Mouse (Mus musculus) embryonic stem cell, embryonic (primary cell): ENCODE data around the gene Palld.

Experiments
- CTCF ChIA-PET, 4 experiments: fragments of 300-600 bp in 2 of 4; fragments of 350-600 bp in 2 of 4; sonication (Branson Sonifier 250); formaldehyde crosslinking; loops; one replicate each; lab custom pipeline; 2022; ENCODE audit warnings: inconsistent platforms in 2 of 4; lab: Charles Lee
- POLR2A ChIA-PET, 4 experiments: fragments of 300-600 bp in 2 of 4; fragments of 350-600 bp in 2 of 4; sonication (Branson Sonifier 250); formaldehyde crosslinking; loops; one replicate each; lab custom pipeline; 2022; ENCODE audit warnings: antibody characterized with exemption in 4 of 4, inconsistent platforms in 1 of 4; lab: Charles Lee

The Palld gene

DNA sequence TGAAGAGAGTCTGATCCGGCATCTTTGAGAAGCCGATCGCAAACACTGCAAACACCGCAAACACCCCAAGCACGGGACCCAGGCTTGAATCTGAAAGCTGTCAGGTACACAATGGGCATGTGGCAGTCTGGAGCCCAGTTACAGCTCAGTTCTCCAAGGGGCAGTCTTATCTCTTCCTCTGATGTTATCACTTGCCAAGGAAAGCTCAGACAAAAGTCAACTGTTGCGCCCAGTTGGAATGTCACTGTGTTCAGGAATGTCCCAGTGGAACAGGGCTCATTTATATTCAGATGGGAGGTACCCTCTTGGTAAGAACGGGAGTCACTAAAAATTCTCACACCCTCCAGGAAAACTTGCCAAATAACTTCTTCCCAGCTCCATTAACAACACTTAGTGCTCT, 328.0 kb downstream of the Palld start:
- ChIA-PET POLR2A (interaction anchor here in 3 of 4 experiments (0.6 to 3.5 kb wide), 11 partner anchors 9 to 304 kb away, joined by 3 to 27 read pairs (median 4); no protein-coding TSS in a partner anchor), CTCF (interaction anchor here in 2 of 4 experiments (0.6 to 2.0 kb wide), 3 partner anchors 24 to 126 kb away, joined by 3 to 7 read pairs (median 5); no protein-coding TSS in a partner anchor)

GRCm38 (mm10) chr8:61573179-61573937, 329.1 kb downstream of the Palld start:
- ChIA-PET POLR2A (interaction anchor here in 3 of 4 experiments (0.6 to 3.5 kb wide), 8 partner anchors 11 to 159 kb away, joined by 3 to 27 read pairs (median 4); no protein-coding TSS in a partner anchor), CTCF (interaction anchor here in 1 of 4 experiments (1.5 to 2.0 kb wide), 2 partner anchors 23 to 51 kb away, joined by 5 to 7 read pairs; no protein-coding TSS in a partner anchor)

DNA sequence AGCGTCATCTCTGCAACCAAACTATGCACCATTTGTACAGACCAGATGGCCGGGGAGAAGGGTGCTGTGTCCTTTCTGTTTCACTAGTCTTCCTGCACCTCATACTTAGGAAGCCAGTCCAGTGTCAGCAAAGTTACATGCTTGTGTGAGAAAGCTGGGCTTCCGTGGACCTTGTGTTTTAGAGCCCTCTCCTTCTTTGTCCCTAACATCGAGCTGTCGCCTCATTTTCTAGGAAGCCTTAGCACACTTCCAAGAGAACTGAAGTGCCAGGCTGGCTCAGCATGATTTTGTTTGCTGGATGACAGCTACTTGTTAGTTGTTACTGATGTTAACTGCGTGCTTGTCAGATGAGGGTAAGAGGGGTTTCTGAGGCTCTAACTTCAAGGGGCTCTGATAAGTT, 329.8 kb downstream of the Palld start:
- CTCF ChIA-PET = no interaction called here
- POLR2A ChIA-PET = interaction anchor here in 2 of 4 experiments (0.6 to 1.1 kb wide), 3 partner anchors 12 to 159 kb away, joined by 3 to 5 read pairs (median 3); no protein-coding TSS in a partner anchor

- ChIA-PET POLR2A (interaction anchor here in 2 of 4 experiments (0.6 to 1.2 kb wide), 4 partner anchors 11 to 214 kb away, joined by 3 read pairs; no protein-coding TSS in a partner anchor), CTCF (interaction anchor here in 1 of 4 experiments (1.5 kb wide), 1 partner anchor 20 kb away, joined by 5 read pairs; no protein-coding TSS in a partner anchor)
These were observed 331.9 kb downstream of the Palld start for GRCm38 (mm10) chr8:61570637-61571036.

DNA sequence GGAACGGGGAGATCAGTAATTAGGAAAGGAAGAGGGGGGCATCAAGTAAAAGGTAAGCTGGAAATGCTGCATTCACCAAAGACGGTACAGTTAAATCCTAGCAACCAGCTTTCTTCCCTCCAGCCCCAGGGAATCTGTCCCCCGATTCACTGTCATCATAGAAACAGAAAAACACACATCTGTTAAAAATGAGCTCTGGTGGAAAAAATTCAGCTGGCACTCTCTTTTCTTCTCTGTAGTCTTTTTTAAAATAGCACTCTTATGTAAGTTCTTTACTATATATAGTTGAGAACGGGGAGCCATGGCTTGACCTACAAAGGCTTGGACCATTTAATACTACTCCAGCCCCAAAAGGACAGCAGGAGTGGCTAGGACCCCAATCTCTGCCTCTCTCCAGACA, 332.8 kb downstream of the Palld start:
- POLR2A ChIA-PET = interaction anchor here in 1 of 4 experiments (1.2 kb wide), 1 partner anchor 15 kb away, joined by 3 read pairs; no protein-coding TSS in a partner anchor
- CTCF ChIA-PET = interaction anchor here in 1 of 4 experiments (1.5 kb wide), 1 partner anchor 19 kb away, joined by 5 read pairs; no protein-coding TSS in a partner anchor

- POLR2A ChIA-PET = no interaction called here
- CTCF ChIA-PET = no interaction called here
These were observed 333.3 kb downstream of the Palld start for GRCm38 (mm10) chr8:61569211-61569610.

DNA sequence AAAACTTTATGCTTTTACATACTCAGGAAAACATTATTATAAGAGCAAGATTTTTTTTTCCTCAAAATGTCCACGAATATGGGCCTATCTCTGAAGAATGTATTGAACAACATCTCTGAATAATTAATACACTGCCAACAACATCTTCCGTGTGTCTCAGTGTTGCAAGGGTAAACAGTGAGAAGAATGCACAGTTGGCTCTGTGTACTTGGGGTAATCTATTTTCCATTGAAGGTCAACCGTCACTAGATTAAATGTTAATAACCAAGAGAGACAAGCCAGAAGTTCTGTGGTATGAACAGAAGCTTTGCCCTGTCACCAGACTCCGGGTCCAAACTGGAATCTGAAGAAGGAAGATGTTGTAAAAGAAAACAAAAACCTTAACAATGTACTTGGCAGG, 339.1 kb downstream of the Palld start:
- ChIA-PET CTCF (no interaction called here), POLR2A (interaction anchor here in 1 of 4 experiments (1.0 to 2.3 kb wide), 2 partner anchors 11 to 27 kb away, joined by 3 to 5 read pairs; no protein-coding TSS in a partner anchor)

DNA sequence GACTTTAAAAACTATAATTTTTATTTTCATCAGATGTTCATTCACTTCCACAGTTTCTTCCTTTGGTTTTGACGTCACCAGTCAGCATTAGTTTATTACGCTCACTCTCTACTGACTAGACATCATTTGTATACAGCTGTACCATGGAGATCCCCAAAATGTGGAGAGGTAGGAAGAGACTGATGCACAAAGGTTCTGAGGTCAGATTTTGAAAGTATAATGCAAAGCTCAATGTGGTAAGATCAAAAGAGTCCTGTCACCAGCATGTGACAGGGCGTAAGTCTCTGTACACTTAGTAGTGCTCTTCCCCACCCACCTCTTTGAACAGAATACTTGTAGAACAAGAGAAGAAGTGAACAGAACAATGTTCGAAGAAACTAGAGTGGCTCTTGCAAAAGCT, 339.9 kb downstream of the Palld start:
- CTCF ChIA-PET = no interaction called here
- POLR2A ChIA-PET = interaction anchor here in 1 of 4 experiments (1.0 to 2.3 kb wide), 2 partner anchors 11 to 28 kb away, joined by 3 to 5 read pairs; no protein-coding TSS in a partner anchor

GRCm38 (mm10) chr8:61561220-61561619, 341.3 kb downstream of the Palld start:
- ChIA-PET POLR2A (interaction anchor here in 1 of 4 experiments (2.3 kb wide), 1 partner anchor 13 kb away, joined by 5 read pairs; no protein-coding TSS in a partner anchor), CTCF (no interaction called here)

GRCm38 (mm10) chr8:61559979-61560378, 342.5 kb downstream of the Palld start:
- POLR2A ChIA-PET = interaction anchor here in 3 of 4 experiments (0.5 to 1.1 kb wide), 4 partner anchors 24 to 616 kb away, joined by 3 to 4 read pairs (median 3); no protein-coding TSS in a partner anchor

DNA sequence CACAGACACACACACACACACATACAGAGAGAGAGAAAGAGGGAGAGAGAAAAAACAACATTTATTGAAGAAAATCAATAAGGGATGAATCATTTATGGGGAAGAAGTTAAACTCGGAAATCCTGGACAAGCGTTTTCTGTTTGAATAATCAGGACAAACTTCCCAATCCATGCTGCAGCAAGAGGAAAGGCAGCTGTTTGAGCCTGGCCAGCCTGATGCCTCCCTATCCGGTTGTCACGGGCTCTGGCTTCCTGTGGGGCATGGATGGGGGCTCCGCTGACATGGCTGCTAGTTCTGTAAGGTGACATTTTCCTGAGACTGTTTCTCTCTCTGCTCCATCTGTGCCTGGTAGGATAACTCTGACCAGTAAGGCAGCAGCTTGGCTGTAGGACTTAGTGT, 343.0 kb downstream of the Palld start:
- ChIA-PET CTCF (interaction anchor here in 2 of 4 experiments (1.2 to 1.3 kb wide), 2 partner anchors 9 to 37 kb away, joined by 3 read pairs; no protein-coding TSS in a partner anchor), POLR2A (interaction anchor here in 2 of 4 experiments (0.5 to 1.1 kb wide), 2 partner anchors 32 to 349 kb away, joined by 3 to 4 read pairs; no protein-coding TSS in a partner anchor)

More at GRCm38 (mm10) chr8:61559979-61560378, 342.5 kb downstream of the Palld start:
- CTCF ChIA-PET = interaction anchor here in 2 of 4 experiments (1.2 to 1.3 kb wide), 2 partner anchors 9 to 38 kb away, joined by 3 read pairs; no protein-coding TSS in a partner anchor

GRCm38 (mm10) chr8:61558051-61558846, 344.2 kb downstream of the Palld start:
- POLR2A ChIA-PET = no interaction called here
- CTCF ChIA-PET = no interaction called here

- POLR2A ChIA-PET = no interaction called here
- CTCF ChIA-PET = no interaction called here
These were observed 345.5 kb downstream of the Palld start for GRCm38 (mm10) chr8:61557036-61557435.

- ChIA-PET POLR2A (no interaction called here), CTCF (interaction anchor here in 1 of 4 experiments (0.6 kb wide), 1 partner anchor 642 kb away, joined by 4 read pairs; no protein-coding TSS in a partner anchor)
These were observed 346.3 kb downstream of the Palld start for GRCm38 (mm10) chr8:61556219-61556618.

DNA sequence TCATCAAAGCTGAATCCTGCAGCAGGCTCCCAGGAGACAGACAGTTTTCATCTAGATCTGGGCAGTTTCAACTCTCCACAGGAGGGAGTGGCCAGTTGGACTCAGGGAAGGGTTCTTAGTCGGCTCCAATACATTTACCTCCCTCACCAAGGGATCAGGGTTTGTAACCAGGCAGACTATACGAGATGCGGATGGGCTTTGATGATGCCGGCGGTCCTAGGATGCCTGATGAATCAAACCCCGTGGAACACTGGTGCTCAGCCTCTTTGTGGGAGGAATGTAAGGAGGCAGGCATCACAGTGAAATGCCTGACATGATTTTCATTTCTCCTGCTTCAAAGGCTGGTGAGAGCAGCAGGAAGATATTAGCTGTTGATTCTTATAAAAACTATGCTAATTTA, 347.1 kb downstream of the Palld start:
- POLR2A ChIA-PET = interaction anchor here in 1 of 4 experiments (0.8 kb wide), 1 partner anchor 17 kb away, joined by 3 read pairs; no protein-coding TSS in a partner anchor
- CTCF ChIA-PET = no interaction called here

- ChIA-PET CTCF (interaction anchor here in 2 of 4 experiments (0.8 kb wide), 2 partner anchors 322 to 323 kb away, joined by 3 read pairs; no protein-coding TSS in a partner anchor), POLR2A (no interaction called here)
These were observed 349.6 kb downstream of the Palld start for GRCm38 (mm10) chr8:61552755-61553402.

GRCm38 (mm10) chr8:61552221-61552620, 350.3 kb downstream of the Palld start:
- ChIA-PET POLR2A (no interaction called here), CTCF (interaction anchor here in 2 of 4 experiments (0.8 kb wide), 2 partner anchors 323 kb away, joined by 3 read pairs; no protein-coding TSS in a partner anchor)
